Mouse (Mus musculus): ENCODE measurements around the gene Ldah.

Ldah gene

GRCm38 (mm10) chr12:8281225-8282017, 73.5 kb downstream of the Ldah start:
- no peak for DNase-seq (ENCODE audit: low spot score in 2 of 2)

GRCm38 (mm10) chr12:8287970-8288369, 80.1 kb downstream of the Ldah start:
- DNase-seq (ENCODE audit: low spot score in 2 of 2): no peak

GRCm38 (mm10) chr12:8289099-8289498, 81.2 kb downstream of the Ldah start:
- no peak for DNase-seq (ENCODE audit: low spot score in 2 of 2)

- DNase-seq (ENCODE audit: low spot score in 2 of 2): no peak
Observed at GRCm38 (mm10) chr12:8289499-8289898, 81.6 kb downstream of the Ldah start.

GRCm38 (mm10) chr12:8291157-8291853, 83.4 kb downstream of the Ldah start:
- peak in 1 of 2 experiments; percentile 33 for DNase-seq (ENCODE audit: low spot score in 2 of 2)

GRCm38 (mm10) chr12:8295307-8295913, 87.5 kb downstream of the Ldah start:
- no peak for DNase-seq (ENCODE audit: low spot score in 2 of 2)

- DNase-seq (ENCODE audit: low spot score in 2 of 2): no peak
Observed at GRCm38 (mm10) chr12:8296154-8296553, 88.2 kb downstream of the Ldah start.

GRCm38 (mm10) chr12:8297586-8298214, 89.8 kb downstream of the Ldah start:
- DNase-seq (ENCODE audit: low spot score in 2 of 2): peak in 1 of 2 experiments; percentile 41

- DNase-seq (ENCODE audit: low spot score in 2 of 2): no peak
Observed at GRCm38 (mm10) chr12:8298361-8299142, 90.6 kb downstream of the Ldah start.

GRCm38 (mm10) chr12:8299143-8300110, 91.5 kb downstream of the Ldah start:
- no peak for DNase-seq (ENCODE audit: low spot score in 2 of 2)

GRCm38 (mm10) chr12:8300111-8300480, 92.2 kb downstream of the Ldah start:
- no peak for DNase-seq (ENCODE audit: low spot score in 2 of 2)

GRCm38 (mm10) chr12:8300521-8300920, 92.6 kb downstream of the Ldah start:
- DNase-seq (ENCODE audit: low spot score in 2 of 2): no peak

GRCm38 (mm10) chr12:8301011-8301814, 93.3 kb downstream of the Ldah start:
- no peak for DNase-seq (ENCODE audit: low spot score in 2 of 2)

GRCm38 (mm10) chr12:8301841-8302431, 94.0 kb downstream of the Ldah start, which contains the start of gene Gdf7:
Gdf7 (minus strand) TSS chr12:8301954.
- no peak for DNase-seq (ENCODE audit: low spot score in 2 of 2)

GRCm38 (mm10) chr12:8305258-8305657, 97.4 kb downstream of the Ldah start:
- DNase-seq (ENCODE audit: low spot score in 2 of 2): no peak

GRCm38 (mm10) chr12:8306432-8306831, 98.5 kb downstream of the Ldah start:
- DNase-seq (ENCODE audit: low spot score in 2 of 2): peak; percentile 71 to 75

- DNase-seq (ENCODE audit: low spot score in 2 of 2): no peak
Observed at GRCm38 (mm10) chr12:8306910-8307309, 99.0 kb downstream of the Ldah start.

GRCm38 (mm10) chr12:8310992-8311391, 103.1 kb downstream of the Ldah start:
- DNase-seq (ENCODE audit: low spot score in 2 of 2): no peak

GRCm38 (mm10) chr12:8312266-8312665, 104.4 kb downstream of the Ldah start:
- no peak for DNase-seq (ENCODE audit: low spot score in 2 of 2)

Measured in right cerebral cortex, adult 2 months (tissue).